Mouse (Mus musculus) R1 (cell line): ENCODE measurements around the gene Hist1h2ah.

Experiments
- DNase-seq: peaks from one replicate; pipeline ENCODE4 v3.0.0-alpha.2; 2018; ENCODE audit warnings: low read depth, low spot score

Gene Hist1h2ah

DNA sequence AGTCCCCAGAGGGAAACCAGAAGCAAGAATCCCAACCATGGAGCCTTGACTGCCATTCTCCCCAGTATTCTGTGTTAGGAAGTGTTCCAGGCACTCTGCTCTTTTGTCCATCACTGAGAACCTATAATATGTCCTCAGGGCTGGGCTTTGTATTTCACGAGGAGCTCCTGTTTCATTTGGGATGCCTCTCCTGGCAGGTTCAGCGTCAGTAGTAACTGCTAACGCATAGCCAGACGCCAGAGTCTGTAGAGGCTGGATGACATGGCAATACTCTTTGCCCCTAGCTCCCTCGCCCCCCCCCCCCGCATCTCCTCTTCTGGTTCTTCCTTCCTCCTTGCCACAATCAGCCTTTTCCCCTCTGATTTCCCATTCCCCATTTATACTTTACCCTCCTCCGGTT lies 25.7 kb downstream of the Hist1h2ah start, which contains the start of gene Prss16:
Gene Prss16 (minus strand): TSS at position 101 of the 400 bp plus-strand sequence.
- no peak for DNase-seq

GRCm38 (mm10) chr13:22008707-22009106 lies 26.7 kb downstream of the Hist1h2ah start:
- no peak for DNase-seq

DNA sequence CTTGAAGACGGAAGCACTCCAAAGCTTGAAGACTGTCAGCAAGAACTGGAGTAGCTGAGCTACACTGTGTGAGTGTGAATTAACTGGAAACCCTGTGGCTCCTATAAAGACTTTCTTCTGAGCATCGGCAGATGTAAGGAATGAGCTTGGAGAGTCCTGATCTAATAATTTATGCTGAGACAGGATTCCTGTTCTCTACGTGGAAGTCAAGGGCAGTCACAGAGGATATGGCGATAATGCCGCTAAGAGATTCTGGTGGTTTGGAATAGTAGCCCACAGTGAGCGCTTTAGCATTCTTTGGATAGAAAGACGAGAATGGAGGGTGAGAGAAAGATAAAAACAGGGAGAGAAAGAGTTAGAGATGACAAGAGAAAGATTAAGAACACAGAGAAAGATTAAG lies 27.5 kb downstream of the Hist1h2ah start:
- no peak for DNase-seq

DNA sequence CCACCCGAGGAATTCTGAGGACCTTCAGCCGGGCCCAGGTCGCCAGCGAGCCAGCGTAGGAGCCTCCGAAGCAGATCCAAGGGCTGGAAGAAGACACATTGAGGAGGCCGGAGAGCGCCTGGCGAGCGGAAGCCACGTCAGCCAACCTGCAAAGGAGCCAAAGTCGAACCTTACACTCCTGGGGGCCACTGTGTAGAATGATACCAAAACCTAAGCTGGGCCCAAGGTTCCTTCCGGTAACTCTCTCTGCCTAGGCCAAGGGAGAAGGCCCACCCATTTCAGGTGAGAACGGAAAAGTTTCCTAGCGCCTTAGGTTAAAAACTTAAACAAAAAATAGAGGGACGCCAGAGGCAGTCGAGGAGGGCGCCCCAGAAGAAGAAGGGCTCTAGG lies 28.3 kb downstream of the Hist1h2ah start:
- DNase-seq: no peak

- peak; percentile 95 for DNase-seq
Observed at GRCm38 (mm10) chr13:22006334-22007120, 28.8 kb downstream of the Hist1h2ah start.

- DNase-seq: no peak
Observed at GRCm38 (mm10) chr13:22005605-22006333, 29.6 kb downstream of the Hist1h2ah start.

DNA sequence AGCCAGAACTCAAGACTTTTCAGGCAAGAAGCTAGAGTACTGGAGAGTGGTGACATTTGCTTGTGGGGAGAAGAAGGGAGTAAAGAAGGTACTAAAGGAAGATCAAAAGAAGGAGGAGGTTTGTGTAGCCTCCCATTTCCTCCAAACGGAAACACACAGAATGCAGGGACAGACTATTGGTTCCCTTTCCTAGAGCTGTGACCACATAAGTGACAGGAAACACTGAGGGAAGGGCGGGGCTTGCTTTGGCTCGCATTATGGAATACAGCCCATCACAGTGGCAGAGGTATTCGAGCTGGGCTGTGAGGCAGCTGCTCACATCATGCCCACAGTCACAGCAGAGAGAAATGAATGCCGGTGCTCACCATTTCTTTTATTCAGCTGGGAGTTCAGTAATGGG lies 33.5 kb downstream of the Hist1h2ah start:
- DNase-seq: no peak

GRCm38 (mm10) chr13:22001346-22001745 lies 34.0 kb downstream of the Hist1h2ah start:
- DNase-seq: no peak

- DNase-seq: no peak
Observed at GRCm38 (mm10) chr13:21999147-21999546, 36.2 kb downstream of the Hist1h2ah start.

GRCm38 (mm10) chr13:21998412-21998811 lies 37.0 kb downstream of the Hist1h2ah start:
- DNase-seq: no peak

- no peak for DNase-seq
Observed at GRCm38 (mm10) chr13:21997821-21998220, 37.5 kb downstream of the Hist1h2ah start.

DNA sequence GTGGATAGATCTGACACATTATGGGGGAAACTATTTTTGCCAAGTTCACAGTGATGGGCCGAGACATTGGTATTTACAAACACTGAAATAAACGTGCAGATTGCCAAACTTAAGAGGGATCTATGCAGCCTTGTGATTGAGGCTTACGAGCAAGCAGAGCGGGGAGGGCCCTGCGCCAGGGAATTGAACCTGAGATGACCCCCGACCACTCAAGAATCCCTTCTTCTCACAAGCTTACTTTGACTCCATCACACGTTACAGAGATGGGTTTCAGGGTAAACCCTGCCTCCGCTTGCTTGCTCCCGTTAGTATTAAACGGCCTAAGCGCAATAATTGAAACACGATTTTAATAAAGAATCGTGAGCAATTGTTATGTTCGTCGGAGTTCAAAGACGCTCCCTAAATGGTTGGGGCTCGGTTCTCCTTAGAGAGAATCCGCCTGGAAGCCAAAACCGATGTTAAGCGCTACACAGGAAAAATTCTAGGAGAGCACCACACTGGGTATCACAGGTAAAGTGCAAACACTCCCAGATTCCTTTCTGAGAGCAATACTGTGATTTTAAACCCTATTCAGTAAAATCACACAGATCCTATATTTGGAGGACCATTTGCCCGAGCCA lies 38.1 kb downstream of the Hist1h2ah start:
- DNase-seq: peak; percentile 25

- DNase-seq: no peak
Observed at GRCm38 (mm10) chr13:21996840-21997185, 38.6 kb downstream of the Hist1h2ah start.

GRCm38 (mm10) chr13:21996101-21996839 lies 39.1 kb downstream of the Hist1h2ah start:
- DNase-seq: peak; percentile 79

GRCm38 (mm10) chr13:21995331-21995914 lies 39.9 kb downstream of the Hist1h2ah start:
- DNase-seq: peak; percentile 83

DNA sequence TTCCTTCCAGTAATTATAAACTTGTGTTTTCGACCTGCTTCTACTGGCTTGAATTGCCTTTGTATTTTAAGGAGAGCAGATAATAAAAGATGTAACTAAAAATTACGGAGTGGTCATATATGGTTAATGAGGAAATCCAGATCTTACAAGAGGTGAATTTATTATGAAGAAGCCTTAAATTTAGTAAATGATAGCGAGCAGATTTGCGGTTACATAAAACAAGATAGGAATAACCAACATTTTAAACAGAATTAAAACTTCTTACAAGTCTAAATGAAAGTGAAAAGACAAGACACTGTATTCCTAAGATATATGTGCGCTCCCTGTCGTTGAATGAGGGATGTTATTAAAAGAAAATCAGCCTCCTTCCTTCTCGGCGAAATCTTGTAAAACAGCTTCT lies 40.5 kb downstream of the Hist1h2ah start:
- DNase-seq: no peak

DNA sequence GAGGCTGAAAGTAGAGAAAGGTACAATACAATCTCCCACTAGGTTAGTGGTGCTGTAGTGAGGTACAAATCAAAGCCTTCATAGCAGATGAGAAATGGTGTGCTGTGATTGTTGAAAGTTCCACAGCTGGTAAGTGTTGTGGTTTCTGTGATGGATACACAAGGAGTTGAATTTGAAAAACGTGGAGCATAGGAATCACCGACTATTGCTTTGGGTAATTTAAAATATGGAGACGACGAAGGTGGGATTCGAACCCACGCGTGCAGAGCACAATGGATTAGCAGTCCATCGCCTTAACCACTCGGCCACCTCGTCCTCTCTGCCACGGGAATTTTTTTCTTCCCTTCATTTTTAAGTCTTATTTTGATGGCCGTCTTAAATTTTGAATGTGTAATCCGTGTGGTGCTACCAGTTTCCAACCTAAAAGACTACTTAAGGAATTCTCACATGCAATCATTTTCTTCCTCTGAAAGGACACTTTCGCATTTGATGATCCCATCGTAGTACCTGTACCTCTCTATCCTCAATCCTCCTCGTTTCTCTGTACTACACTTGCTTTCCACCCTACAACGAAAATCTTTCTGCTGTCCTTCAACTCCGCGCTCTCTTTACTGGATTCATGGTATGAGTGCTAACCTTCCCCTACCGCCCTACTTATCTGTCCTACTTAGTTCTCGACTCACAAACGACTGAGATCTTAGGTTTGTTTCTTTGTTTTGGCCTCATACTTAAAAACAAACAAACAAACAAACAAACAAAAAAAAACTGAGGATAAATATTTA lies 41.2 kb downstream of the Hist1h2ah start:
- peak; percentile 92 for DNase-seq

- peak; percentile 70 for DNase-seq
Observed at GRCm38 (mm10) chr13:21992550-21992949, 42.8 kb downstream of the Hist1h2ah start.
